Mouse (Mus musculus) heart, postnatal 0 days (tissue): ENCODE measurements around the gene Evl.

Experiments
- CTCF ChIP-seq: IDR thresholded peaks from 2 replicates; pipeline ENCODE4 v1.5.1; 2016; ENCODE audit warnings: antibody characterized with exemption, control low read depth, low read depth
- EP300 ChIP-seq: IDR thresholded peaks from 2 replicates; pipeline ENCODE4 v1.6.1; 2016; ENCODE audit warnings: antibody characterized with exemption, low read depth

GRCm38 (mm10) chr12:108606321-108606720, 51.8 kb downstream of the Evl start:
- no peak for TF ChIP-seq CTCF
- TF ChIP-seq EP300 = no peak
